Mouse (Mus musculus): ENCODE measurements around the gene Fgf18.

DNA sequence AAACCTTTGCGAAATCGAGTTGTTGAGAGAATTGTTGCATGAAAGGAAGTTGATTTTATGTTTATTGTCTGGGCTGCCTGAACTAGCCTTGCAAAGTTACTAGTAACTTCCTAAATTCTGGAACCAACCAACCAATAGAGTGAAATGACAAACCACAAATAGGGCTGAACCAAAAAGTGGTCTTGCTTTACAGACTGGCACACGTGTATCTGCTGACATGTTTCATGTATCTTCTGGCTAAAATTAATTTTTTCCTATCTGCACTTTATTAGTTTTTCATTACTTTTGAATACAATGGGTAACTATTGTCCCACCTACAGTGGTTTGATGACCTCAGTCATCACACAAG lies 1.9 kb upstream of the Fgf18 start:
- TF ChIP-seq EP300 (IDR thresholded peaks at IDR 0.05), result no peak
- TF ChIP-seq CTCF (IDR thresholded peaks at IDR 0.05), result no peak
